Mouse (Mus musculus): ENCODE results near the gene Gm21970. TPM values are rescaled to one million over a fixed set of nuclear protein-coding genes. Genes with fewer than 3 reads are reported as not detected.

Gm21970 gene
- polyA plus RNA-seq, 1 experiment from 2014 or later, result not detected

DNA sequence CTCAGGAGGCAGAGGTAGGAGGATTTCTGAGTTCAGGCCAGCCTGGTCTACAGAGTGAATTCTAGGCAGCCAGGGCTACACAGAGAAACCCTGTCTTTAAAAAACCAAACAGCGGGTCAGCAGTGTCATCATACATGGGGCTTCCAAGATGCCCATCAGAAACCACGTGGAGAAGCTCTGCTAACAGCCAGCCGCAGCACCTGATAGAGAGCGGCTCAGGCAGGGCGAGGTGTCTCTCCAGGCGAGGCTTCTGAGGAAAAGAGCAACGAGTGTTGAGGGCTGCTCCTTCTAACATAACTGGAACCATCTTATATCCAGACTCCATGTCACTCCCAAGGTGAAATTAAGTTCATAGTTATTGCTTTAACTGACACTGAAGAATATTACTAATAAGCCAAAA, 57.4 kb downstream of the Gm21970 start:
- WGBS, result 82% methylated on average over 7 of the region's 7 CpGs
- no peak for ATAC-seq (ENCODE audit: low read depth)
- H3K9me3 ChIP-seq (ENCODE audit: control insufficient read depth, low read length), result no peaks in the 10 kb centered on the region
- H3K4me1 ChIP-seq (ENCODE audit: control insufficient read depth, insufficient read depth, low read length), result no peaks in the 10 kb centered on the region
- no peak overlapping the region for H3K9ac ChIP-seq (replicated peaks; ENCODE audit: low read depth, low read length)
- no peaks in the 10 kb centered on the region for H3K36me3 ChIP-seq (ENCODE audit: control insufficient read depth, insufficient read depth, low read length)
- no peak overlapping the region for H3K4me2 ChIP-seq (ENCODE audit: low read depth, low read length)
- no peak overlapping the region for H3K27ac ChIP-seq (ENCODE audit: low read depth, low read length)
- no peaks in the 10 kb centered on the region for H3K27me3 ChIP-seq (ENCODE audit: control insufficient read depth, insufficient read depth, low read length)
- no peak overlapping the region for H3K4me3 ChIP-seq (ENCODE audit: low read depth, low read length)

DNA sequence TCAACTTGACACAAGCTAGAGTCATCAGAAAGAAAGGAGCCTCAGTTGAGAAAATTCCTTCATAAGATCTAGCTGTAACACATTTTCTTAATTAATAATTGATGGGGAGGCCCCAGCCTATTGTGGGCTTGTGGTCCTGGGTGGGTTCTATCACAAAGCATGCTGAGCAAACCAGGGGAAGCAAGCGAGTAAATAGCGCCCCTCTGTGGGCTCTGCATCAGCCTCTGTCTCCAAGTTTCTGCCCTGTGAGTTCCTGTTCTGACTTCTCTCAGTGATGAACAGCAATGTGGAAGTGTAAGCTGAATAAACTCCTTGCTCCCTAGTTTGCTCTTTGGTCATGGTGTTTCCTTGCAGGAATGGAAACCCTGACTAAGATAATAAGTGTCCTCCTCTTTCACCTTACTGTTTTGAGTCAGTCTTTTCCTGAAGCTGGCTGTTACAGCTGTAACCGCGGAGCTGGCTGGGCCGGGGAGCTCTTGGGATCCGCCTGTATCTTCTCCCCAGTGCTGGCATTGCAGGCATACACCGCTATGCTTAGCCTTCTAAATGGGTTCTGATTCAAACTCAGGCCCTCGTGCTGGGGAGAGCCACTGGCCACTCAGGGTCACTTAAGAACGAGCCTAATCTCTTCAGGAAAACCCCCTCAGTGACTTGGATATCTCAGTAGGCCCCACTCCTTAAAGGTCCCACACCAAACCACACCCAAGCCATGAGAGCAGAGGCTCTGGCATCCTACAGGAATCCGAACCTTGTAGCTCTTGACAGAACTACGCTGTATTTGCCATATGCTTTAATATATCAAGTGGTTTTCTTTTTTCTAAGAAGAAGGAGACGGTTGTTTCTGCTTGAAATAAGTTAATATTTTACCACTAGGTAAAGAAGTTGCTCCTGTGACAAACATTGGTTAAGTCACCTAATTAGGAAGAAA, 58.9 kb downstream of the Gm21970 start:
- Histone ChIP-seq H3K9me3 (ENCODE audit: control insufficient read depth, low read length) (no peaks in the 10 kb centered on the region), H3K36me3 (ENCODE audit: control insufficient read depth, insufficient read depth, low read length) (no peaks in the 10 kb centered on the region), H3K27ac (ENCODE audit: low read depth, low read length) (no peak overlapping the region), H3K9ac (replicated peaks; ENCODE audit: low read depth, low read length) (no peak overlapping the region), H3K27me3 (ENCODE audit: control insufficient read depth, insufficient read depth, low read length) (no peaks in the 10 kb centered on the region), H3K4me3 (ENCODE audit: low read depth, low read length) (no peak overlapping the region), H3K4me2 (ENCODE audit: low read depth, low read length) (no peak overlapping the region), H3K4me1 (ENCODE audit: control insufficient read depth, insufficient read depth, low read length) (no peaks in the 10 kb centered on the region)
- ATAC-seq (ENCODE audit: low read depth), result no peak
- WGBS, result 88% methylated on average over 12 of the region's 12 CpGs

DNA sequence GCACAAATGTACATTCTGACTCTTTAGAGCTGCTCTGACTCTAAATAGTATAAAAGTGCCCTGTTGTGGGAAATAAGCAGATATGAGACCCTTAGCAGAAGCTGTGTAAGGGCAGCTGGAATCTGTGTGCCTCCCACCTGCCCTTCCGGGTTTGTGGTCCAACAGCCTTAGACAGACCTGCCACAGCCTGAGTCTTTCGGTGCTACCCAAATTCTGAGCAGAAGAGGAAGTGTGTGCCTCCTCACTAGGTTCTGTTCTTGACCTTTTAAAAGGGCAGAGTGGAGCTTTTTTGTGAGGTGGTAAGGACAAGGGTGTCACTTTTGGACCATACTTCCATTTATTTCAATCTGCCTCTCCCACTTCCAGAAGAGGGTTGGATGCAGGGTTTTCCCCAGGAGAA, 60.4 kb downstream of the Gm21970 start:
- H3K4me2 ChIP-seq (ENCODE audit: low read depth, low read length), result no peak overlapping the region

DNA sequence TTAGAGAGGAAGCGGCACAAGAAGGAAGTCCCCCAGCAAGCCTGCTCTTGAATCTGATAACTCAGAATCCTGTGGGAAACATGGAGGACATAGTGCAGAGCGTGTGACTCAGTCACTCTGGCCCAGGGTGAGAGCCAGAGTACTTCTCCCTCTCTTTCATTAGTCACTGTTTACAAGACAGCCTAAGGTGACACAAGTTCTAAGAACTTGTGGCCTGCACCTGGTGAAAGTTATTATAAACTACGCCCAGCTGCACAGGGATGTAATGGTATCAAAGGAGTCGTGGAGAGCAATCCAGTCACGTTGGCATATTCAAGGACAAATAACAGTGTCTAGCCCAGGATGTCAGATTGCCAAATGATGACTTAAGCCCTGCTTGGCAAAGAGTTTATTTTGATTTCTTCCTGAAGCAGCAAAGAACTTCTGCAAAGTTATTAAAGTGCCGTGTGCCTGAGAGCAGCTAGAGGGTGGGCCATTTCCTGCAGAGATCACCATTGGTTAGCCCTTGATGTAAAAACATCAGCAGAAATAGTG, 60.9 kb downstream of the Gm21970 start:
- H3K9ac ChIP-seq (replicated peaks; ENCODE audit: low read depth, low read length), result no peak overlapping the region
- H3K4me1 ChIP-seq (ENCODE audit: control insufficient read depth, insufficient read depth, low read length), result no peaks in the 10 kb centered on the region
- H3K4me3 ChIP-seq (ENCODE audit: low read depth, low read length), result no peak overlapping the region
- H3K36me3 ChIP-seq (ENCODE audit: control insufficient read depth, insufficient read depth, low read length), result no peaks in the 10 kb centered on the region
- no peaks in the 10 kb centered on the region for H3K9me3 ChIP-seq (ENCODE audit: control insufficient read depth, low read length)
- no peak overlapping the region for H3K4me2 ChIP-seq (ENCODE audit: low read depth, low read length)
- H3K27ac ChIP-seq (ENCODE audit: low read depth, low read length), result no peak overlapping the region
- WGBS, result 75% methylated on average over 6 of the region's 6 CpGs
- H3K27me3 ChIP-seq (ENCODE audit: control insufficient read depth, insufficient read depth, low read length), result no peaks in the 10 kb centered on the region
- no peak for ATAC-seq (ENCODE audit: low read depth)

More for the DNA sequence above, 60.4 kb downstream of the Gm21970 start:
- H3K9ac ChIP-seq (replicated peaks; ENCODE audit: low read depth, low read length), result no peak overlapping the region
- H3K27me3 ChIP-seq (ENCODE audit: control insufficient read depth, insufficient read depth, low read length), result no peaks in the 10 kb centered on the region
- no peak for ATAC-seq (ENCODE audit: low read depth)
- no peaks in the 10 kb centered on the region for H3K36me3 ChIP-seq (ENCODE audit: control insufficient read depth, insufficient read depth, low read length)
- 91% methylated on average over 2 of the region's 2 CpGs for WGBS
- no peak overlapping the region for H3K27ac ChIP-seq (ENCODE audit: low read depth, low read length)
- H3K9me3 ChIP-seq (ENCODE audit: control insufficient read depth, low read length), result no peaks in the 10 kb centered on the region
- H3K4me1 ChIP-seq (ENCODE audit: control insufficient read depth, insufficient read depth, low read length), result no peaks in the 10 kb centered on the region
- no peak overlapping the region for H3K4me3 ChIP-seq (ENCODE audit: low read depth, low read length)

DNA sequence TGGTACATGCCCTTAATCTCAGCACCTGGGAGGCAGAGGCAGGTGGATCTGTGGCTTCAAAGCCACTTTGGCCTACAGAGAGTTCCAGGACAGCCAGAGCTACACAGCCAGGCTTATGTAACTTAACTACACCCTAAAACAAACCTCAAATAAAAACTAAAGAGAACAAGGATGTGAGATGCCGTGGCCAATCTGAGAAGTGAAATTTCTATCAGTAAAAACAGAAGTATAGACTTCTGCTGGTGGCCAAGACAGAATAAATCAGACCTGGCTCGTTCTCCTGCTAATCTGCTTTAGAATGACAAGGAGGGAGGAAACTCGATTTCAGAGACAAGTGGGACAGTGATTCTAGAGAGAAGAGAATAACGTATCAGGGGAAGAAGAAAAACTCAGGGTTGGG, 64.3 kb downstream of the Gm21970 start:
- Histone ChIP-seq H3K9me3 (ENCODE audit: control insufficient read depth, low read length) (no peaks in the 10 kb centered on the region), H3K27me3 (ENCODE audit: control insufficient read depth, insufficient read depth, low read length) (no peaks in the 10 kb centered on the region), H3K27ac (ENCODE audit: low read depth, low read length) (no peak overlapping the region), H3K9ac (replicated peaks; ENCODE audit: low read depth, low read length) (no peak overlapping the region), H3K4me3 (ENCODE audit: low read depth, low read length) (no peak overlapping the region), H3K4me1 (ENCODE audit: control insufficient read depth, insufficient read depth, low read length) (no peaks in the 10 kb centered on the region), H3K4me2 (ENCODE audit: low read depth, low read length) (no peak overlapping the region), H3K36me3 (ENCODE audit: control insufficient read depth, insufficient read depth, low read length) (no peaks in the 10 kb centered on the region)
- WGBS, result 78% methylated on average over 4 of the region's 4 CpGs
- no peak for ATAC-seq (ENCODE audit: low read depth)

DNA sequence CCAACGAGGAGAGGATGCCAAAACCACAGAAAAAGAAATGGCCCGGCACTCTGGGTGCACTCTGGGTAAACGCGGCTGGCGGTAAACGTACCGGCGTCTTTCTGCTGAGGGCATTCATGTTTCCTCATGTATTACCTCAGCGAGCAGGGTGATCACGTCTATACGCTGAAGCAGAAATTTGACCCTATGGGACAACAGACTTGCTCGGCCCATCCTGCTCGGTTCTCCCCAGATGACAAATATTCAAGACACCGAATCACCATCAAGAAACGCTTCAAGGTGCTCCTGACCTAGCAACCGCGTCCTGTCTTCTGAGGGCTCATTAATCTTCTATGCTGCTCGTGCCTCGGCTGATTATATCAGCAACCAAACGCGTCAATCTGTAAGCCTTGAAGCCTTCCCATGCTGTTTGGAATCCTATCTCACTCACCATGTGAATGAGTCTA, 66.8 kb downstream of the Gm21970 start:
- WGBS, result 77% methylated on average over 21 of the region's 21 CpGs
- Histone ChIP-seq H3K27me3 (ENCODE audit: control insufficient read depth, insufficient read depth, low read length) (no peaks in the 10 kb centered on the region), H3K4me2 (ENCODE audit: low read depth, low read length) (no peak overlapping the region), H3K27ac (ENCODE audit: low read depth, low read length) (no peak overlapping the region), H3K4me3 (ENCODE audit: low read depth, low read length) (no peak overlapping the region), H3K9me3 (ENCODE audit: control insufficient read depth, low read length) (no peaks in the 10 kb centered on the region), H3K36me3 (ENCODE audit: control insufficient read depth, insufficient read depth, low read length) (no peaks in the 10 kb centered on the region), H3K9ac (replicated peaks; ENCODE audit: low read depth, low read length) (no peak overlapping the region), H3K4me1 (ENCODE audit: control insufficient read depth, insufficient read depth, low read length) (no peaks in the 10 kb centered on the region)
- ATAC-seq (ENCODE audit: low read depth), result no peak

DNA sequence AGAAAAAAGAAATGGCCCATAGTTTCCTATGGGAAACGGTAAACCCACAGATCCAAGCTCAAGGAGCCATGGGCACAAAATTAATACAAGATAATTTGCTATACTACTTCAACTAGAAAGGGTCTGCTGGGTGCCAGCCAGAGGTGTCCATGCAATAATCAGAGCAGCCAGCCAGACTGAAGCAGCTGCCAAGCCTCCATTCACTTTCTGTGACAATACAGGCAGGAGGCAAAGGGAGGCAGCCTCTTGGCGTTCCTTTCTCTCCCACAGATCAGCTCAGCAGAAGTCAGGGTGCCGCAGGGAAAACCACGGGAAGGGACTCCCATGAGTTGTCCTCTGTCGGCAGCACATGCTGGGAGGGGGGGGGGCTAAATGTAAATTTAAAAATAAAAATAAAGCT, 67.5 kb downstream of the Gm21970 start:
- Histone ChIP-seq H3K4me3 (ENCODE audit: low read depth, low read length) (no peak overlapping the region), H3K27ac (ENCODE audit: low read depth, low read length) (no peak overlapping the region), H3K27me3 (ENCODE audit: control insufficient read depth, insufficient read depth, low read length) (no peaks in the 10 kb centered on the region), H3K4me2 (ENCODE audit: low read depth, low read length) (no peak overlapping the region), H3K9ac (replicated peaks; ENCODE audit: low read depth, low read length) (no peak overlapping the region), H3K4me1 (ENCODE audit: control insufficient read depth, insufficient read depth, low read length) (no peaks in the 10 kb centered on the region), H3K36me3 (ENCODE audit: control insufficient read depth, insufficient read depth, low read length) (no peaks in the 10 kb centered on the region), H3K9me3 (ENCODE audit: control insufficient read depth, low read length) (no peaks in the 10 kb centered on the region)
- ATAC-seq (ENCODE audit: low read depth), result no peak
- 34% methylated on average over 5 of the region's 5 CpGs for WGBS

DNA sequence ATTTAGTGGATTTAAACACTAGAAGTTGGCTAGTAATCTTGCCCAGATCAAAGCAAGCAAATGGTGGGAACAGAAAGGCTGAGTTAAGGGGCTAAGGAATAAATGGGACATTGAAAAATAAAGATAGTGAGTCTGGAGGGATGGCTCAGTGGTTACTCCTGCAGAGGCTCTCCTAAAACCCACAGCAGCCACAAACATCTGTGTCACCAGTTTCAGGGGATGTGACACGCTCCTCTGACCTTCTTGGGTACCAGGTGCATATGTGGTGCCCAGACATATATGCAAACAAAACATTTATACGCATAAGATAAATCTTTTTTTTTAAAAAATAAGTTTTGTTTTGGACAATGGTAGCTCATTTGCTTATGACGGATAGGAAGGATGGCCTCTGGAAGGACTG, 67.9 kb downstream of the Gm21970 start:
- no peaks in the 10 kb centered on the region for H3K9me3 ChIP-seq (ENCODE audit: control insufficient read depth, low read length)
- H3K27ac ChIP-seq (ENCODE audit: low read depth, low read length), result no peak overlapping the region
- ATAC-seq (ENCODE audit: low read depth), result no peak
- no peak overlapping the region for H3K4me3 ChIP-seq (ENCODE audit: low read depth, low read length)
- H3K4me1 ChIP-seq (ENCODE audit: control insufficient read depth, insufficient read depth, low read length), result no peaks in the 10 kb centered on the region
- WGBS, result 95% methylated on average over 3 of the region's 3 CpGs
- H3K9ac ChIP-seq (replicated peaks; ENCODE audit: low read depth, low read length), result no peak overlapping the region
- H3K36me3 ChIP-seq (ENCODE audit: control insufficient read depth, insufficient read depth, low read length), result no peaks in the 10 kb centered on the region
- H3K4me2 ChIP-seq (ENCODE audit: low read depth, low read length), result no peak overlapping the region
- H3K27me3 ChIP-seq (ENCODE audit: control insufficient read depth, insufficient read depth, low read length), result no peaks in the 10 kb centered on the region

DNA sequence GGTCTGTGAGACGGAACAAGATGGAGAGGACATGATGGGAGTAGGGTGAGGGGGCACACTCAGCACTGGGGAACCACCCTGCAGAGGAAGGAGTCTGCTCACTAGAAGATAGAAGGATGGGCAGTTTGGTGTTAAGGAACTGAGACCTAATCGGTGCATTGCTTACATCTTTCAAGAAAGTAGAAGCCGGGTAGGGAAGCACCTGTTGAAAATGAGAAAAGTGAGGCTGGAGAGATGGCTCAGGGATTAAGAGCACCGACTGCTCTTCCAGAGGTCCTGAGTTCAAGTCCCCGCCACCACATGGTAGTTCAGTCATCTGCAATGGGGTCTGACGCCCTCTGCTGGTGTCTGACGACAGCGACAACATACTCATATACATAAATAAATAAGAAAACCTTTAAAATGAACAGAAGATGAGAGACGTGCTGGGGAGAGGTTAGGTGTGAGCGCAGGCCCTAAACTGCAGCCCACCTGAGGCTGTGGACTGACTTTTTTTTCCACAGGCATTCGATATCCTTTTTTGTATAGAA, 68.4 kb downstream of the Gm21970 start:
- H3K4me3 ChIP-seq (ENCODE audit: low read depth, low read length), result no peak overlapping the region
- ATAC-seq (ENCODE audit: low read depth), result no peak
- H3K27me3 ChIP-seq (ENCODE audit: control insufficient read depth, insufficient read depth, low read length), result no peaks in the 10 kb centered on the region
- H3K4me2 ChIP-seq (ENCODE audit: low read depth, low read length), result no peak overlapping the region
- no peak overlapping the region for H3K27ac ChIP-seq (ENCODE audit: low read depth, low read length)
- H3K9ac ChIP-seq (replicated peaks; ENCODE audit: low read depth, low read length), result no peak overlapping the region
- H3K36me3 ChIP-seq (ENCODE audit: control insufficient read depth, insufficient read depth, low read length), result no peaks in the 10 kb centered on the region
- WGBS, result 76% methylated on average over 11 of the region's 11 CpGs
- H3K4me1 ChIP-seq (ENCODE audit: control insufficient read depth, insufficient read depth, low read length), result no peaks in the 10 kb centered on the region
- no peaks in the 10 kb centered on the region for H3K9me3 ChIP-seq (ENCODE audit: control insufficient read depth, low read length)
